Mouse (Mus musculus): ENCODE data around the gene Atxn7l3b.

Atxn7l3b gene

DNA sequence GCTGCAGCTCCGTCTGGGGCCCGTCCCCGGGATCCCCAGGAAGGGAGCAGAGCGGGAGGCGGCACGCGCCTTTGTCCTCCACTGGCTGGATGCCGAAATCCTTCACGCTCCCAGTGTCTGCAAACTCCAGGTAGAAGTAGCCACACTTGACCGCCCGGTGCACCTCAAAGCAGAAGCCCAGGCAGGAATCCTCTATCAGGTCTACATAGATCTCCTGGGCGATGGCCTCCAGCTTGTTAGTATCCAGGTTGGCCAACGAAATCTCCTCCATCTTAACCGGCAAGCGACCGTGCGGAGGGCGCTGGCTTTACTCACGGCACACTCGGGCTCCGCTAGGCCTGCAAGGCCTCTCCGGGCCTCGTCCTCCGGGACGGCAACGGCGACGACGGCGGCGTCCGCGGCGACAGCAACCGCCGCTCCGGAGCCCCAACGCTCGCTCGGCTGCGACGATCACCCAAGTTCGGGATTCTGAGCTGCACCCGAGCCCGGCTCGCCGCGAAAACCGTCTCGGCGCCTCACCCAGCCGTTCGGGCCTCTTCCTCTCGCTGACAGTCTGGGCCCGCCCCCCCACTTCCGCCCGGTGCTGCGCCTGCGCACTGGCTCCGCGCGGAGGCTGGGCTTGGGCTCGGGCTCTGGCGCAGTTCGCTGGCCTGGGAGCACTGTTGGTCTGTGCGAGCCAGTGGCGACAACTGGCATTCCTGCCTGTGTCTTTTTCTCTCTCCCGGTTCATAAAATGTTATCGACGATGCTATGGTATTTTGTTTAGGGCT lies at the start of gene Atxn7l3b:
Atxn7l3b (minus strand) TSS at position 550 of the 770 bp plus-strand sequence.
- DNase-seq (ENCODE audit: low spot score in 2 of 2), result peak; percentile 95

DNA sequence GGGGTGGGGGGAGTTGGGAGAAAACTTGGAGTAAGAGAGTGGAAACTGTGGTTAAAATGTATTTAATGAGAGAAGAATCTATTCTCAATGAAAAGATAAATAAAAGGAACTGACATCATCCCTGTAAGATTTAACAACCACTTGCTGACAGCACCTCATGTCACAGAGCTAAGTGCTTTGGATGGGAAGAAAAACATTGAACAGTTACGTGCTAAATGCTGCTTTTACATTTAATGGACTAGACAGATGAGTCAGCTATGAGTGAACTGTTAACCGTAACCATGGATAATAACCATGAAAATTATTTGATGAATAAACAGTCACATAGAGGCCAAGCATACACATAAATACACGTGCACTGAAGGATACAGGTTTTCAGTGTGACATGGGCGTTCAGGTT lies 48.8 kb upstream of the Atxn7l3b start:
- DNase-seq (ENCODE audit: low spot score in 2 of 2), result no peak

DNA sequence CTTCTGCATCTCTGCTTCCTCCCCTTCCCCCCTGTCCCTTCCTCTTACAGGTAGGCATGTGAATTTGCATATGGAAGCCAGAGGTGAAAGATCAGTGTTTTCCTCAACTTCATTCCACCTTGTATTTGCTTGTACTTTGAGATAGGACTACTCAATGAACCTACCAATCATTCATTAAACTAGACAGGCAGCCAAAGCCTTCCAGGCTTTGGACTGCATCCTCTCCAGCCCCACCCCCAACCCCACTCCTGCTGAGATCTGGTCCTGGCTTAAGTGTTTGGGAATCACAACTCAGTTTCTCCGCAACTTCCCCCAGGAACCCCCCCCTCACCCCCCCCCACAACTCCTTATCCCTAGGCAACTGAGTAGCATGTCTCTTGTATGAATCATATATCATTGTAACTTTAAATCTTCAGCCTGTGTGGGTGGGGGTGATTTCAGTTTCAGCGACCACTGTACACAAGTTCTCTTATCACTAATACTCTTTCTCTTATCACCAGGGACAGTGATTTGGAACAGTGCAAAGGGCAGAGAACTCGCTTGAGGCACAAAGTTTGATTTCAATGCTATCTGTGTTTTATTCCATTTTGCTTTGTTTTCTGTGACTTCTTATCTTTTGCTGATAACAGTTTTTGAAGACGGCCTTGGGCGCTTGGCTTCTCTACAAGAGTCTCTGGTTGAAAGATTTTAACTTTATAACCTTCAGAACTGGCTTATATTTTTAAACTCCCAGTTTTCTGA lies 44.7 kb upstream of the Atxn7l3b start:
- DNase-seq (ENCODE audit: low spot score in 2 of 2), result no peak

DNA sequence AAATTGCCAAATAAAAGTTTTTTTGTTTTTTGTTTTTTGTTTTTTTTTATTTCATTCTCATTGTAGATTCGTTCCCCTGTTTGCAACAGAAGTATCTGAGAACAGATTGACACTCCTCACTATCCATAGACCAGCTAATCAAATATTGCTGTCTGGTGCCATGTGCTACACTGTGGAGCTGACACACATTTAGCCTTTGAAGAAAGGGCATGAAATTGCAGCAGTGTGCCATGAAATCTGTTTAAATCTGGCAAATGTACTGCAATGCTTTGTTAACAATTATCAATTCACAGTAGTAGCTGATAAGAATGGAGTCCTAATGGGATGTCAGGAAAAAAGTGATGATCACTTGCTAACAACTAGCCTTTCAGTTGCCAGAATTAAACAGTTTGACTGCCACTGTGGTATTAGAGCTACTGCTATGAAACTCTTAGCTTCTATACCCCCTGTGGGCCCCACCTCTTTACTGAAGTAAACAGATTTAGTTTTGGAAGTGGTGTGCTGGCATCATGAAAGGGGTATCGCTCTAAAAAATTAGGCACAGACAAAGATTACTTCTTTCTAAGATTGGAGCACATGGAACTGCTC lies 41.3 kb upstream of the Atxn7l3b start:
- DNase-seq (ENCODE audit: low spot score in 2 of 2), result no peak

DNA sequence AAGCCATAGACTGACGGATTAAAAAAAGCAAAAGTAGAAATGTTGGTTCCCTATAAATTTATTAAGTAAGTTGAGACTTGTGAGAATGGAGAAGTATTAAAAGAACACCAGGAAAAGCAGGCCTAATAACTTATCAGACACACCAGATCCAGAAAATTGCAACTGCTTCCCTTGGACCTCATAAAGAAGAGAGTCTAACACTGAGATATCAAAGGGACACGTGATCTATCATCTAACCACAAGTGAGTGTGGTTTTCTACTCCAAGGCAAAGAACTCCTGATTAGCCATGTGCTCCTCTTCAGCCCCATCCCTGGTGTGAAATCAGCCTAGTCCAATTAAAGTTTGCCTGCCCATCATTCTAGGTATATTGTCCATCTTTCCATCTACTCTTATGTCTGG lies 38.8 kb upstream of the Atxn7l3b start:
- DNase-seq (ENCODE audit: low spot score in 2 of 2), result no peak

DNA sequence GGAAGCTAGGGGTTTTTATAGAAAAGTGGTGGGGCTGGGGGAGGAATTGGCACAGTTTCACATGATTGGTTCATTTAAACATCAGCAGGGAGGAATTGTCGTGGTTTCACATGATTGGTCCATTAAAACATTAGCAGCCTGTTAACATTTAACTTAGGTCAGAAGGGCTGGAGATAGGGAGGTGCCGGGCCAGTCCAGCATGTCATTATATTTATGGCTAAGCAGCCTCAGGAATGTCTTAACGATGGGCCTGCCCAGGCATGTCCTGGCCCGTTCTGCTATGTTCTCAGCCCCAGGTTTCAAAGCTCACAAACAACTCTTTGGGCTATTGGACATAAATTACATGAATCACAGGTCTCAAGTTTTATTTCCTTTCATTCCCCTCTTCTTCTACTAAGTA lies 33.4 kb upstream of the Atxn7l3b start:
- DNase-seq (ENCODE audit: low spot score in 2 of 2), result peak in 1 of 2 experiments; percentile 22

DNA sequence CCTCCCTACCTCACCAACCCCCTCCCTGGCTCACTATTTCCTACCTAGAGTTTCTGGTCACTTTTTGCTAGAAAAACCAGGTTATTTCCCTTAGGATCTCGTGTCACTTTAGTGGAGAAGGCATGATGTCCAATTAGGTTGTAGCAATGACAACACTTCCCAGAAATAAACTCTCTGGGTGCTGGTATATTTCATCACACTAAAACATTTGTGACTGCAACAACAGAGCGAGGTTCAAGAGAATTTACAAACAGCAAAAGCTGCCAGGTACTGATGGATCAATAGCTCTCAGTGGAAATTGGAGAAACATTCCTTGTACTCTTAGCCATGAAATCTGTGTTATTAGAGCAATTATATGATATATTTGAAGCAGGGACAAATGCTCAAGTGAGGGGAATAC lies 25.3 kb upstream of the Atxn7l3b start:
- DNase-seq (ENCODE audit: low spot score in 2 of 2), result no peak

DNA sequence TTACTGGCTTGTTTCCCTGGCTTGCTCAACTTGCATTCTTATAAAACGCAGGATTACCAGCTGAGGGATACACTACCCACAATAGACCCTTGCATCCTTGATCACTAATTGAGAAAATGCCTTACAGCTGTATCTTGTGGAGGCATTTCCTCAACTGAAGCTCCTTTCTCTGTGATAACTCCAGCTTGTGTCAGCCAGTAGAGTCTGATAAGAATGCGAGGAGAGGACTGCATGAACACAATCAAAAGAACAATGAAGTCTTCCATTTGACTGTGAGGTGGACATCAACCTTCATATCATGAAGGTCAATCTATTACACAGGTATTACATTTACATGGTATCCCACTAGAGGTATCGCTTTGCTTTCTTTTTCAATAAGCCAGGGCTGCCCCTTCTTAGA lies 19.7 kb upstream of the Atxn7l3b start:
- DNase-seq (ENCODE audit: low spot score in 2 of 2), result no peak

DNA sequence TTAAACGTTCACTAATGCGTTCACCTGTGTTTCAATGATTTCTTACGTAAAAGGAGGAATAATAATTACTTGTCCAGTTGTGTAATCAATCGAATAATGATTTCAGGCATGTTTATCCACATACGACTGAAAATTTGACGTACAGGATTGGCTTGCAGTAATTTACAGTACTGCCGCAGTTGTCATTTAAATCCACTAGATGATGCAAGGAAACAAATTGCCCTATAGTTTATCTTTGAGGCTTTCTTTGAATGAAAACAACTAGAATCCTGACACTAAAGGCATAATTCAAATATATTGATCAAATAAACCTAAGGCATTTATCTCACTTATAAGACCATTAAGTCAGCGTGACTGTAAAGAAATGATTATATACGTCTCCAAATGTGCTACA lies 418 bp upstream of the Atxn7l3b start:
- no peak for DNase-seq (ENCODE audit: low spot score in 2 of 2)

DNA sequence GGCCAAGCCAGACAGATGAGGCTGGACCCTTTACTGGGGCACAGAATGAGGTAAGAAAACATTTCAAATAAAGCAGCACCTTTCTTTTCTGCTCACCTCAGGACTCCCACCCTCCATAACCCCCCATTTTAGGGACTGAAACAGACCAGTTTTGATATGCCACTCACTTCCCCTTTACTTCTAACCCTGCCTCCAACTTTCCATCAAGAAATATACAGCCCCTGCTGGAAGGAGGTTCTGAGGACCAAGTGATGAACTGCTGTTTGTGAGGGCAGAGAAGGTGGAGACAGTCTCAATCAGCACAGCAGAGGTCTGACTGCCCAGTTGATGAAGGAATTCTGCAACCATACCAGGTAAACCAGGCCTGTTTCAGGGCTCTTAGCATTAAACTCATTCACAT lies 1.8 kb downstream of the Atxn7l3b start:
- no peak for DNase-seq (ENCODE audit: low spot score in 2 of 2)

DNA sequence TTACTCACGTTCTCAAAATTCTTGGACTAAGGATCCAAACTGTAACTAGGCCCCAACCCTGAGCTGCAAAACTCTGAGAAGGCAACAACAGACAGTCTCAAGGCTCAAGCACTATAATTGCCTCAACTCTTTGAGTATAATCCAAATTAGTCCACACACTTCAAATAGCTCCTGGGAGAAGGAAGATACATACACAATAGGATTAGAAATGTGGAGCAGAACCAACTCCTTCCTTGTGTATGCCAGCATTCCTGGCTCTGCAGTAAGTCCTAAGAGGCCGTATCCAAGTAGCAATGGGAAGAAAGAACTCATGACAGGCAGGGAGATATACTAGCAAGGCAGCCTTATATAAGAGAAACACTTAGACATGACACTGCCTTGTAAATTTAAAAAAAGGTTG lies 2.5 kb downstream of the Atxn7l3b start:
- no peak for DNase-seq (ENCODE audit: low spot score in 2 of 2)

DNA sequence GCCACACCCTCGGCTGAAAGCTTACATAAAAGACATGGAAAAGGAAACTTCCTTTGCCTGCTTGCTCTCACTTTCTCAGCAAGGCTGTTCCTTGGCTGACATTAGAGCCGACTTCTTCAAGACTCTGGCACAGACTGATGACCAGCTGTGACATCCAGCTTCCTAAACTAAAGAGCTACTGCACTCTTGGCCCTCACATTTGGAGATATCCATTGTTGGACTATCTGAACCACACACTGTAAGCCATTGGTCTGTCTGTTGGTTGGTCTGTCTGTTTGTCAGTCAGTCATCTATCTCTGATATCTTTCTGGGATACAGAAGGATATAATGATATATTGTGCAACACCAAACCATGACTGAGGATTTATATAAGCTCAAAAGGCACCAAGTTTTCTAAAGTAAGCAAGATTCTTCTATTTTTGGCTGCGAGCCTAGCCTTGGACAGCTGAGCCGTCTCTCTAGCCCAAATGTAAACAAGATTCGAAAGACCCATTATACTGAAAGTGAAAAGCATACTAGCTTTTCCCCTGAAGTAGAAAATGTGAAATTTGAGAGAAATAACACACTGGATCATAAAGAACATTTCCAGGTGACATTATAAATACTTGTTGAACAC lies 12.1 kb downstream of the Atxn7l3b start:
- no peak for DNase-seq (ENCODE audit: low spot score in 2 of 2)

DNA sequence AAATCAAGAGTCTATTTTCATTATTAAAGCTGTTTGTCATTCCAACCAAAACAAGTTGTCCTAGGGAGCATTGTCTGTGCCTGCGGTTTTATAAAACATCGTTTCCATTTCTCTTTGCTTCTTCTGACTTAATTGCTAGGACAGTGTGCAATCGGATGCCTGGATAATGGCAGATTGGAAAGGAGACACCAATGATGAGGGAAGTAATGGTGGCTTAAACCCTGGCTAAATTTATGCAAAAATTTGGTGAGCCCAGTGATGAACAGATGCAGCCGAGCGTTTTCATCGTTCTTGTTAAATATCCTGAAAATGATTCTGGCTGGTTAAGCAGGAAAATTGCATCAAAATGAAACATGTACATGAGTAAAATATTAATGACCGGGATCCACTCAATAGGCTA lies 28.6 kb downstream of the Atxn7l3b start:
- no peak for DNase-seq (ENCODE audit: low spot score in 2 of 2)

DNA sequence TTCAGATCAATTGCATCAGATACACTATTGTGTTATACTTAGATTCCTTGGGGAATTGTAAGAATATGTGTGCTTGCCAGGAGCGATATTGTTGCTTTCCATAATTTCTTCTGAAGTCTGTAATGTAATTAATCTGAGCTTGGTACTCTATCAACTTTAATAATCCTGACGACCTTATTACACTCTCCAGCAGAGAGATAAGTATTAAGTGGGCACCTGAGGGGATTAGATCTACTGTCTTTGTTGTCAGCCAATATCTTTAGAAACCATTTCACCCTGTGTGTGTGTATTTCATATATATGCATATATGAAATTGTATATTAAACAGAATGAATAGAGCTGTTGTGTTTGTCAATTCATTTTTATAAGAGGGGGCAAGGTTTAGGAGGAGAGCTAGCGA lies 29.0 kb downstream of the Atxn7l3b start:
- DNase-seq (ENCODE audit: low spot score in 2 of 2), result no peak

DNA sequence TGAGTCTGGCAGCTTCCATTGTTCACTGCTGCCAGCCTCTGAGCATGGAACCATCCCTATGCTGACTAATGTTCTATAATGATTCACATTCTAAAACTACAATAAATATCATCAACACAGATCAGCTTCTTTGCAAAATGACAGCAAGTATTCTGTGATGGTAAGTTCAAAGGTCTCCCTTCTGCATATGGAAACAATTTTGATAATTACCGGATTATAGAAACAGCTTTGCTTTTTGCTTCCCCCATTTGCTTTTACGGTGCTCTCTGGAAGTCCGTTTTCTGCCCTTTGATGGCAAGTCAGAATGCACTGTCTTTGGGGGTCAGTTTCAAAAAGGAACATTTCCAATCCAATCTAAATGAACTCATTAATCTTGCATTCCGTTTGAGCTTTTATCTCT lies 32.2 kb downstream of the Atxn7l3b start:
- DNase-seq (ENCODE audit: low spot score in 2 of 2), result no peak

DNA sequence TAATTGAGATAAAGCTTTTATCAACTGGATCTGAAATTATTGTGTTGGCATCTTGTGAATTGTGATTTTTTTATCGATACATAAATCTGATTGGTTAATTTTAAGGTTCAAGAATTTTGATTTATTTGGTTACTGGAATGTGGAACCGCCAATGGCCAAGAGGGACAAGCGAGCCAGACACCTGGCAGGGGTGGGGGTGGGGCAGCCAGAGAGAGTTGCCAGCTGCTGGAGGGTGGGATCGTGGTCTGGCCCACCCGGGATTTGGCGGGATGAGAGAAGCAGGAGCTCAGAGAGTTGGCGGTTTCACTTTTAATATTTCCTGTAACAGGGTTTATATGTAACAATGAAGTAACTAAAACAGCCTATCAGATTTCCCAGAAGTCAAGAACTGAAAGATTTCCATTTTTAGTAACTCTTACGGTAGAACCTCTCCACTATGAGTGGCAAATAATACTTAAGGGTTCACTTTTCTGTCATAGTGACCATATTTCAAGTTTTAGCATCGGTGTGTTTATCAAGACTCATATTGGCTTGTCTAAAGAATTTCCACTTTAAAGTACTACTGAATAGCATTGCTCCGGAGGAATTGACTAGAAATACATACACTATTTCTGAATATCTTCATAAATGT lies 35.1 kb downstream of the Atxn7l3b start:
- DNase-seq (ENCODE audit: low spot score in 2 of 2), result no peak

DNA sequence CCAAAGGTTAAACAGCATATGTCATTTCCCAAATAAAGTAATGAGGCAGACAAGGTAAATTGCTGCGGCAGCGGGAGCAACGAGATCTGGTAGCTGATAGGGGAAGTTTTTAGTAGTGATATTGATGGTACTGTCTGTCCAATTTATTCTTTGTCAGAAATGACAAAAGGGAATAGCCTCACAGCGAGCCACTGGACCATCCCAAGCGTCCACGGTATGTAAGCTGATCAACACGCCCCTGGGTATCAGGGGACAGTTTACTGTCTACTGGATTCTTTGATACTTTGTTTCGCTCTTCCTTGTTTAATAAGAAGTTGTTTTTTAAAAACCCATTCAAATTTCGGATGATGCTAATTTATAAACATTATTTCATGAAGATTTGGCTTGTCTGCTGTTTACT lies 44.7 kb downstream of the Atxn7l3b start:
- DNase-seq (ENCODE audit: low spot score in 2 of 2), result no peak

DNA sequence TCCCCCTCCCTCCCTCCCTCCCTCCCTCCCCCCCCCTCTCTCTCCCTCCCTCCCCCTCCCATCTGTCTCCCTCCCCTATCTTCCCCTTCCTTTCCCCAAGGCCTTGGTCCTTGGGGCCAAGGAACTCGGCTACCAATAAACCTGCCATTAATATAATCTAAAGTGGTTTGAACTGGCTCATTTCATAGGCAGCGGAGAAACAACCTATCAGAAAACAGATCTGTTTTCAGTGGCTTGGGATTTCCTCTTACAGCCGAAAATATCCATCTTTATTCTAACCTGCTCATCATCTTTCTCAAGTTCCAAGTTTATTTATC lies 45.2 kb downstream of the Atxn7l3b start:
- no peak for DNase-seq (ENCODE audit: low spot score in 2 of 2)

DNA sequence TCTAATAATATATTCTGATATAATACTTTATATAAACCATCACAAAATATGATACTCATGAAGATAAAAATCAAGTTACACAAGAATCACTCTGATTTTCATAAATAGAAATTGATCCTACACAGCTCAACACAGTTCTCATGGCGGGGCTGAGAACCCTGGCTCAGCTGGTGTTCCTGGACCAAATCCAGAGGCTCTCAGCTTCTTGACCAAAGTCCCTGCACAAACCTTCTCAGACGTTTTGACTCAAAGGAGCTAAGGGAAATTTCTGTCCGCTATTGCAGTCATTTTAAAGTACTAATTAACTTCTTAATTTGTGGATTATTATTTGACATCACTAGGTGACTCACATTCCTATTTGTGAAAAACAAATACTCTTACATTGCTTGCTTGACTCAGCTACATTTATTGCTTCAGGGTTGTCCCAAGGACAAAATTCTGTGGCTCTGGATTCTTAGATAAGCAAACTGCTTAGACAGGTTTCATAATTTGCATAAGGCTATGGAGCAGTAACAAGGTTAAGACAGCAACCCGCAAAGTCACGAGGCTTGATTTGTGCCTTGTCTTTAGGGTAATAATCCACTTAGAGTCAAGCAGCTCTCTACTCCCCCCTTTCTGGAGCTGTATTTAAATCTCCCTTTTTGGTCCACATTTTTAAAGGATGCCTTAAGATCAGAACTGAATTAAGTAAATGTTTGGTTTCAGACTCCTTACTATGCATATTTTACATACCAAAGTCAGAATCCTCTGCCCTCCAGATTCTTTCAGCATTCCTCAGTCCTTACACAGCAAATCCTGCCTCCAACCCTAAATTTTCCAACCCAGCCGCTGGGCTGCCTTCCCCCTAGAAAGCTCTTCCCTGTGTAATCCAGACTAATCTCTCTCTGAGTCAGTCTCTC lies 45.8 kb downstream of the Atxn7l3b start:
- DNase-seq (ENCODE audit: low spot score in 2 of 2), result no peak

DNA sequence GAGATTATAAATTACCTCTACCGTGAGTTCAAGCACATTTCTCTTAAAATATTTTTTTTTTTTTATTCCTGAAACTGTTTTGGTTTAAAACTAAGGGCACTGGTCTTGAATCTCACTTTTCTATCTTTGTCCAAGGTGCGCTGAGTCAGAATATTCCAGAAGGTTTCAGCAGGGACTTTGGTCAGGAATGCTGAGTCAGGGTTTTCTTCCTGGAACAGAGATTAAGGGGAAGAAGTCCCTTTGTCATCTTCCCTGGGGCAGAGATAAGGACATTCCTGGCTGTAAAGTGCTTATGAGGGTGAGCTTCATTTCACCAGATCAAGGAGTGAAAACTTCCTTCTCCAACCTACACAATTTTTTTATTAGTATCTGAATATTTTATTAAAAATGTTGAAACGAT lies 46.7 kb downstream of the Atxn7l3b start:
- DNase-seq (ENCODE audit: low spot score in 2 of 2), result no peak

DNA sequence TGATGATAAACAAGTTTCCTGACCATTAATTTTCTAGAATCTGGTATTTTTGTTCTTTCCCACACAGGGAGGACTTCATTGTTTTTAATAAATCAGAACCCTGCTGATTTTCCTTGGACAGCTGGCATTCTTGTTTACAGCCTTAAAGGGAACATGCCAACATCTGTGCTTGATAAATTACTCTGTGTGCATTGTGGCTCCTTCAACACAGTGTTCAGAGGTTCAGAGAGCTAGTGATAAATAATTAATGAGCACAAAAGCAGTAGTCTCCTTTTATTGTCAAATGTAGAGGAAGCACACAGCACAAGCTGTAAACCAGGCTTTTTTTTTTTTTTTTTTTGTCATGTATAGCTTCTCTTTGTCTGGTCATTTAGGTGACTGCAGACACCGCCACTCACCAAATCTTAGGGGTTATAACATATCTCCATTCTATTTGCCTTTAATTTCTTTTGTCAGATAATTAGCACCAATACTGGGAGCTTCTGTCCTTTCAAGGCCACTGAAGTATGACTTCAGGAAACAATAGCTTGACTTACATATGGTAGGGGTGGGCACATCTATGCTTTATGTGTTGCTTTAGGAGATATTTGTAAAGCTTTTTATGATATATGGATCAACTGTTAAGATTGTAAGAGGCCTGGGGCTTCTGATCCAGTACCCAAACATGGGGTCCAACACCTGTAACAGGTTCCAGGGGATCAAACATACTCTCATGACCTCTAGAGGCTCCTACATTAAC lies 52.0 kb downstream of the Atxn7l3b start:
- no peak for DNase-seq (ENCODE audit: low spot score in 2 of 2)
